Mouse (Mus musculus): ENCODE data around the gene Elovl1.

Gene Elovl1

DNA sequence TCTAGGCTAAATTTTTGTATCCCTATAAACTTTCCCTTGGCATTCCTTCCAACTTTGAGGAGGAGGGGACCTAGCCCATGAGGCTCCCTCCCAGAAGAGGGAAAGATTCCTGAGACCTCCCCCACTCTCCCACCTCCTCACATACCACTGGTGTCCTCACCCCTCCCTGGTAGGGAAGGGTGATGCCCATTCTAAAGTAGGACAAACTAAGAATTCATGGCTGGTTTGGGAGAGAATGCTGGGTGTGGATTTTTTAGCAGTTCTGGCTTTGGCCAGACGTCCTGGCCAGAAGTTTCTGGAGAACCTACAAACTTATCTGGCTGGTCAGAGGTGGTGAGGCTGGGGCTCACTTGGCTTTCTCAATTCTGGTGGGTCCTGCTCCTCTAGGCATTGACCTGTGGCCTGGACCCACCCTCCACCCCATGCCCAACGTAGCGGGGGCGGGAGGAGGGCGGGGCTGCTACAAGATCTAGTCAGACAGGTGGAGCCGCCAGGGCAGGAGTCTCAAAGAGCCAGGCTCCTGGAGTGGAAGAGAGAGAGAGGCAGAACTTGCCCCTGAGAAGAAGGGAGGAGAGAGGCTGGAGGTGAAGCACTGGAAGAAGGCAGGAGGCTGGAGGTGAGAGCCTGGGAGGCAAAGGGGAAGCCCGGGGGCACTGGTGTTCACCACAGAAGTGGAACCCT, 1.5 kb downstream of the Elovl1 start:
- no peak for DNase-seq (ENCODE audit: low spot score in 2 of 2)

DNA sequence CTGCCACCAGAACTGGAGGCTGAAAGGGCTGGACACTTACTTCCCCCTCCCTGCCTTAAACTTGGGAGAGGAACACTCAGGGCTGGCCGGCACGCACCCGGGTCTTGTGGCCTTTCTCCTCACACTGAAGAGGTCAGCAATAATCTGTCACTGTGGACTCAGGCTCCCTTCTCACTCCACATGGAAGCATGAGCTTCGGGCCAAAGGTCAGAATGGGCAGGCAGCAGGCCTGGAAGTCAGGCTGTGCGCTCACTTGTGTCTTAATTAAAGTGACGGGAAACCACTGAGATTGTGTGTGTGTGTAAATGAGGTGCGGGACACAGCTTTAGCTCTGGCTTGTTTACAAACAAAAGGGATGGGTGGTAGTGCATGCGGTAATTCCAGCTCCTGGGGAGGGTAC, 4.4 kb downstream of the Elovl1 start:
- no peak for DNase-seq (ENCODE audit: low spot score in 2 of 2)

DNA sequence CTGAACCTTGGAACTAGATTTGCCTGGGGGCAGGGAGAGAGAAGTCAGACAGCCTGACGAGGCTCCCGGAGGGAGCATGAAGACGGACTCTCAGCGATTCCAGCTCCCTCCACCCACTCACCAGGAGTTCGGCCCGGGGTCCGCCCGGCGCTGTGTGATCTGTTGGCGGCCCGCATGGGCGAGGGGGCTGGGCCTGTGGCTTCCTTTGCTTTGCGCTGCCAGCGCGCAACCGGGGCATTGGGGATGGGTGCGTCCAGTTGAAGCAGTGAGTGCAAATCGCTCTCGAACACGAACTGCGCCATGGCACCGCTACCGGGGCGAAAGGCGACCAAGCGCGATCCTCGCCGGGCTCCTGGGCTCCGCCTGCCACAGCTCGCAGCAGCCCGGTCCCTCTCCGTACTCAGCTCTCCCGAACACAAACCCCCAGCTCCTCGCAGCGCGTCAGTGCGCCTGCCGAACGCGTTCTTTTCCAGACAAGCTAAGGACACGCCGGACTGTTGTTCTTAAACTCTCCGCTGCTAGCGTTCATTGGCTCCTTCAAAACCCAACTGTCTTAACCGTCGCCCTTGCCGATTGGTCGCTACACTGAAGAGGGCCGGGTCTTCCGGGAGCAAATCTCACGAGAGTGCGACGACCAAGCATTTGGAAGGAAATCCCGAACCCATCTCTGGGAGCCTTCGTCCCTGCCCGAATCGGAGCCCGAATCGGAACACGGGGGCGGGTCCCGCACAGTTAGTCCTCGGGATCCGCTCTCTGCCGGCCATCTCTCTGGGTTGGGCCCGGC, 9.1 kb downstream of the Elovl1 start, which contains the start of gene Cdc20:
TSS of gene Cdc20 (minus strand) at position 533 of the 784 bp plus-strand sequence.
- peak; percentile 80 to 88 for DNase-seq (ENCODE audit: low spot score in 2 of 2)

DNA sequence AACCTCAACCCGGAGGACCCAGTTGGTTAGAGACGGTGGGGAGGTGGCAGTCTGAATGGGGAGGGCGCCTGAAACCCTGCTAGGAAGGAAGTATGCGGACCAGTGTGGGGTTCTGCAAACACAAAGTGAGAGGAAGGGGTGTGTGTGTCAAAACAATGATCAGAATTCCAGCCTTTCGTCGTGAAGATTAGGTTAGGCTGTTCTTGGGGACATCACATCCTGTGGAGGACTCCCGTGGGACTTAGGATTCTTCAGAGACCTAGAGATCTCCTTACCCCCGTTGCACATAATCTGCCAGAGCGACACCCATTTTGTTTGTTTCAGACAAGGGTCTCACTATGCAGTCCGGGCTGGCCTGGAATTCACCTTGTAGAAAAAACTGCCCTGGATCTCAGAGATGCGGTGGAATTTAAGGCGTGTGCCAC, 9.9 kb downstream of the Elovl1 start:
- no peak for DNase-seq (ENCODE audit: low spot score in 2 of 2)

DNA sequence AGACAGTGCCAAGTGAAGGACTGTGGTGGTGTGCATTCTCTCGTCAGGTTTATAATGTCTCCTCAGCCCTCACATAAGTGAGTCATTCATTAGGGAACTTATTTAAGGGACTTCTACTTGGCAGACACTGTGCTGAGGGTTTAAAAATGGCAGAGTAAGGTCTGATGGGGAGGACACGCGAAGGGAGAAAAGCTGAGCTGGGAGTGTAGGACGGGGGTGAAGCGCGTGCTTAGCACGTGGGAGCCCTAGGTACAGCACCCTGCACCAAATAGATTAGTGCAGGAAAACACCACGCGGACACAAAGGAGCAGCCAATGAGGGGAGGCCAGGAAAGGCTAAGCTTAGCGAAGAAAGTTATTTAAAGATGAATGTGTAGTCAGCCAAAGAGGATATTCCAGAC, 17.2 kb downstream of the Elovl1 start:
- peak in 1 of 2 experiments; percentile 40 for DNase-seq (ENCODE audit: low spot score in 2 of 2)

DNA sequence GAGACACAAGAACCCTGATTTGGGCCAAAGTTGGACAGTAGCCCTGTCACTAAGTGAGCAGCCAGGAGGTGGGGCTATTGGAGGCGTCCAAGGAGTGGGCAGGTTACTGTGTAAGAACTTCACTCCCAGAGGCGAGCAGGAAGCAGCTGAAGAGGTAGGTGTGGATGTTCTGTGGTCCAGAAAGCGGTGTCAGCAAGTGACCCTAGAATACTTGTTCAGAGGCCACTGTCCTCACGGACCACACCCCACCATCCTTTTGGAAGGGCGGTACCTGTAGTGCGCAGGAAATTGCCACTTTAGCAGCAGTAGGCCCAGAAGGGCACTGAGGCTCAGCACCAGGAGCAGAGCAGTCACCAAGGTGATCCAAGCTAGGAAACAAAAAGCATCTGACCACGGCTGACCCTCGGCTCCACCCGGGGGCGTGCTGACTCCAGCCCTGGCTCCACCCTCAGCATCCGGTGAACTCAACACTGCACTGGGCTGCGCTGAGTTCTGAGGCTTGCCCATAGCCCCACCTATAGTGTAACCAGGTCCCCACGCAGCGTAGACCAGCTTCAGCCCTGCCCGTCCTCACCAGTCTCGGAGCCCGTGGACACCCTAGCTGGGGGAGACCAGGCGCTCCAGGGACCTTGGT, 18.0 kb downstream of the Elovl1 start:
- peak in 1 of 2 experiments; percentile 18 for DNase-seq (ENCODE audit: low spot score in 2 of 2)

DNA sequence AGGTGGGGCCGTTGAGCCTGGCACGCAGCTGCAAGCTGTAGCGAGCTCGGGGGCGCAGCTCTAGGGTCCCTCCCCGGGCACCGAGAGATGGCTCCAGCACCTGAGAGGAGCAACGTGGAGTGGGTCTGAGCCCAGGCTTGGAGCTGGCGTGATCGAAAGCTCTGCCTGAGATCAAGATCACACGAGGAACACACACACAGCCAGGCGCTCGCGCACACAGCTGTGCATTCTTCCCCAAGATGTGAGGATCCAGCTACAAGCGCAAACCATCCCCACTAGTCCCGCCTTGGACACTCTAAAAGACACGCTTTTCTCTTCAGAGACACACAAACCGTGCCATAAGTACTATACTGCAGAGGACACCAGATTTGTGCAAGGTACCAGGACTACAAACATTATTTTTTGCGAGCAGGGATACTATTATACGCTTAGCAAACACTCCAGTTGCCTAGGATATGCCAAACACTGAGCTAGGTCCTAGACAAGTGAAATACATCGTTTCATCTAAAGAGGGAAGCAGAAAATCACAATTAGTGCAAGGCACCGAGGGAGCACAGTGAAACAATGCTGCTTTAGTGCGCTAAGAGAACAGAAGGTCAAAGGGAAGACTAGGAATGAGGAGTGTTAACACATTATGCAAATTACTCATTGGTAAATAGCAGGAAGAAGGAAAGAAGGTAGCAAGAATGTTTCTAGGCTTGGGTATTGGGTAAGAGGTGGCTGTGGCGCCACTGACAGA, 18.7 kb downstream of the Elovl1 start:
- DNase-seq (ENCODE audit: low spot score in 2 of 2): peak in 1 of 2 experiments; percentile 34

DNA sequence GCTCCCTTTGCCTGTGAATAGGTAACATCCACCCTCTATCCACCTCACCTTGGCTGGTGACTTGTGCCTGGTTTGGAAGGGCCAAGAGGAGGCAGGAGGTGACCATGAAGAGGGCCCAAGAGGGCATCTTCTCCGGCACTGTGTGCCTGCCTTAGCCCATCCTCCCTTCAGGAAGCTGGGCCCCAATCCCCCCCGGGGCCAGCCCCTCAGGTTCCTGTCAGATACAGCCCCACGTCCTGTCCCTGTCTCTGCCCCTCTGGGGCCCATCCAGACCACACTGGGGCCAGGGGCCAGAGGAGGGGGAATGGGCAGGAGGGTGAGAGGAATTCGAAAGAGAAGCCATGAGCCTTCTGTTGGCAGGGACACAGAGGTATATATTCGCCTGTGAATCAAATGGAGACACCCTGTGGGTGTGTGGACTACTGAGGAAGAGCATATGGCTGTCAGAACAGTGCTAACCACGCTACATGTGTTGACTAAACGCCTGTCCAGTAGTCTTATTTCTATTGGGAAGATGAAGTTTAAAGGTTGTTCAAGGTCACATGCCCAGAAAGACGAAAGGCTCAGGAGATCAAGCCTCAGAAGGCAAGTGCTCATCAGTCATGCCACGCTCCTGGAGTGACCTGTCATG, 29.6 kb downstream of the Elovl1 start, which contains the start of gene Mpl:
TSS of gene Mpl (minus strand) at position 169 of the 631 bp plus-strand sequence.
- DNase-seq (ENCODE audit: low spot score in 2 of 2): peak; percentile 7 to 31

DNA sequence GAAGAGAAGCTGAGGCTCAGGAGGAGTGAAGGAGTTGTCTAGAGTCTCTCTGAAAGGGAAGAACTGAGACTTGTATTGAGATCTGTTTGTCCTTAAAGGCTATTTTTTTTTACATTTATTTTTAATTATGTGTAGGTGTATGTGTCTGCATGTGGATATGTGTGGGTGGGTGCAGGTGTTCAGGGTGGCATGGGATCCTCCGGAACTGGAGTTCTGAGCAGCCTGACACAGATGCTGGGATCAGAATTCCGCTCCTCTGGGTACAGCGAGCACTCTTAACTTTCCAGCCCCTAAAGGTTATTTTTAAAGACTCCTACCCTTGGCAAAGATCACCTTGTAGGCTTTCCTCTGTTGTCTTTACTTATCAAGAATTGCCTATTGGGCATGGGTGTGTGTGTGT, 37.1 kb downstream of the Elovl1 start:
- DNase-seq (ENCODE audit: low spot score in 2 of 2): peak; percentile 35 to 39

DNA sequence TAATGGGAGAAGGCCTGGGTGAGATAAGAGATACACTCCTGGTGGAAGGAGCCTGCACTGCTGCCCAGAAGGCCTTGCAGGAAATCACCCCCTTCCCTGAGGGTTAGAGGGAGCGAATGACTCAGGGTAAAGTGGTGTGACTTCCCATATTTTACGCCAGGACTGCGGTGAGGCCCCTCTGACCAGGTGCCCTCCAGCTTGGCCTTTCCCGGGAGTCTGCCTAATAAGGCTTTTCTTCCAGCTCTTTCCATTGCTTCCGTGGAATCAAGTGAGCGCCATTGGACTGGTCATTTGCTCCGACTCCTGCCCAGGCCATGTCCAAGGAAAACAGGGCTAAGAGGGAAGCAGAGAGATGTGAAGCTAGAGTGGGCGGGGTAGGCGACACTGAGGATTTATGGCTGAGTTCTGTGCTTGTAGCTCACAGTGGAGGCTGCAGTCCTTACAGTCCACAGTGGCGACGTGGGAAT, 37.8 kb downstream of the Elovl1 start:
- DNase-seq (ENCODE audit: low spot score in 2 of 2): no peak

DNA sequence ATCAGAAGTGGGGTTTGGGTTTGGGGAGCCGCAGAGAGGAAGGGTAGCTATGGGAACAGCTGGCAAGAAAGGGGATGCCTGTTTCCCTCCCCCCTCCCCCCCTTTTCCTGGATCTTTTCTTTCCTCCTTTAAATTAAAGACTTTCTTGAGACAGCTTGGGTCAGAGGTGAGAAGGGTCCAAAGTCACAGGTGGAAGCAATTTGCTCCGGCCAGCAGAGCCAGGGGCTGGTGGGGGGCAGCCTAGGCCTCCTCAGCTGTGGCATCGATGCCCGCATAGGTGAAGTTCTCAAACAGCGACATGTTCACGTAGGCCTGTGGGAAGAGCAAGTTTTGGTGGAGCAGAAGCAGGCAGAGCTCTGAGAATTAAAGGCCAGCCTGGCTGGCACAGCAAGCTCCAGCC, 43.4 kb downstream of the Elovl1 start:
- no peak for DNase-seq (ENCODE audit: low spot score in 2 of 2)

DNA sequence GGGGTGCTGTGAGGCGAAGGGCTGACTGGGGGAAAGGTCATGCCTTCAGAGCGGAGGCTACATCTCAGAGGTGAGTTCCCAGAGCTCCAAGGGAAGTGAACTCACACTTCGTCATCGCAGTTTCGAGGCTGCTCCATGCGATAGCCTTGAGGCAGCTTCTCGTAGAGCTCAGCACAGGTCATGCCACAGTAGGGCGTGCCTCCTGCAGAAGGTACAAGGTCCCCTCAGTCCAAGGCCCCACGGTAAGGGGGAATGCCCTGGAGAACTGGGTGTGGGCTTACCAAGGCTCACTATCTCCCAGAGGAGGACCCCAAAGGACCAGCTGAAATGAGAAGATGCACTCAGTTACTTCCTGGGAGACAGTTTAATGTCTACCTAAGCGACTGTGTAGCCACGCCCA, 44.8 kb downstream of the Elovl1 start:
- DNase-seq (ENCODE audit: low spot score in 2 of 2): no peak

DNA sequence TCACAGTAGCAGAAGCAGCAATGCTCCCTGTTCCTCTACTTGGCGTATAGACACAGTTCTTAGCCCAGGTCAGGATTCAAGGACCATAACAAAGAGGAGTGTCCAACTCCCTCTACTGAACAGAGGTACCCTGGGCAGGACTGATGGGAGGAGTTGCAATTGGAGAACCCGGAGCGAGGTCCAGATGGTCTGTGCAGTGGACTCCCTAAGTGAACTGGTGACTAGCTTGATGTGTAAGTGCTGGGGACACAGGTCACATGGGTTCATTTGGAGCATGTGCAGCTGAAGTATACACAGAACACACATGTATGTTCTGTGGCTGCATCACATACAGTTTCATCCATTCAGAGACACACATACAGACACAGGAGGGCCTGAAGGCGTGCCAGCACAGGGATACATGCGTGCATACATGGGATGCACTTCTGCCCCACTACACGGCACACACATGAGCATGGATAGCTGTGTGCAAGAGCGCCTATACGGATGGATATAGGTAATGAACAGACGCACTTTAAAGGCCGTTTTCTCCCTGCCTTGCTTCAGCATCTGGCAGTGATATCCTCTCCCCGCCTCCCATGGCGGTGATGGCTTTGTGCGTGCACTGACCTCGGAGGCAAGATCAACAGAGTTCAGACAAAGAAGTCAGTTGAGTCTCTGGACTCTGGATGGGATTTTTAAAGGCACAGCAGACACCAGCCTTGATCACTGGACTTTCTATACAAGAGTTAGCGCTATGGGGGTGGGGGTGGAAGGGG, 49.1 kb downstream of the Elovl1 start:
- no peak for DNase-seq (ENCODE audit: low spot score in 2 of 2)

Measured in right cerebral cortex, adult 2 months (tissue).